ENCODE assay signal across 24 mouse cellular contexts in the genomic region with DNA sequence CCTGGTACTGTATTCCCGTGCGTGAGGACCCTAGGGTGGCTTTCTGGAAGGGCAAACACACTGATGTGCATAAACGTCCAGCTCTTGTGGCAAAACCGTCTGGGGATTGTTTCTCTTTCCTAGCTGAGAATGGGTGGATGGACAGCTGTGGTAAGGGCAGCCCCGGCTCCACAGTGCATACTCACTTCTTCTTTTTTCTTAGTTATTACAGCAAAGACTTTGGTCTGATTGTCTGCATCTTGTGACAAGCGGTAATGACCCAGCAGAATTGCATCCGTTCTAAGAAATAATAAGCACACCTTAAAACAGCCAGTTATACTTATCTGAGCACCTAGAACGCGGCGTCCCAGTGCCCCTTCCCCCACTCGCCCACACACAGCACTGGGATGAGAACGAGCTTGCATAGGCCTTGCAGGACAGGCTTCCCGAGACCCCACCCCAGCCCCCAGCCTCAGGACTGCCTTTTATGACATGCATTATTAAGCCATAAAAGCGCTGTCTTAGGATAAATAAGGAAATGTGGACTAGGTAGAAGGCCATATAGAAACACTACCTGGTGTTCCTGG. TPM values are rescaled to one million over a fixed set of nuclear protein-coding genes. Genes with fewer than 3 reads are reported as not detected.
DNase-seq lines count a peak whose midpoint lies in the region; ATAC-seq and TF ChIP-seq lines count a peak whose summit lies in the region.
"Had no signal": no experiment of that assay in that cellular context is flagged by ENCODE, and none has a peak within 500 bp of the region (broad histone marks: within the 10 kb centered on the region; RNA-seq: fewer than 3 reads in every experiment).

No protein-coding gene starts in this region.

- H3K4me1 ChIP-seq in bone marrow, adult 2 months (ENCODE audit: control insufficient read depth, insufficient read depth, low read length): peaks cover 1% of the 10 kb centered on the region; the same call in 1 of the 2 replicates
- peaks cover 4% of the 10 kb centered on the region; the same call in 1 of the 2 replicates for H3K4me1 ChIP-seq in intestine, embryonic 16.5 days (ENCODE audit: control insufficient read depth, insufficient read depth, low read length)
- H3K4me1 ChIP-seq: embryonic facial prominence, embryonic 12.5 days; forebrain, embryonic 15.5 days; hindbrain, embryonic 15.5 days had no signal

- no peak overlapping the region for H3K4me3 ChIP-seq in bone marrow, adult 2 months (replicated peaks; ENCODE audit: control insufficient read depth, low read depth, low read length)
- no peak overlapping the region for H3K4me3 ChIP-seq in intestine, embryonic 16.5 days (ENCODE audit: low read length)
- H3K4me3 ChIP-seq: embryonic facial prominence, embryonic 12.5 days; forebrain, embryonic 15.5 days; heart, adult 2 months; heart, embryonic 15.5 days; hindbrain, embryonic 15.5 days had no signal

- H3K36me3 ChIP-seq in intestine, embryonic 16.5 days (ENCODE audit: control insufficient read depth, insufficient read depth, low read length): peaks cover 21% of the 10 kb centered on the region

- no peak for TF ChIP-seq CTCF in bone marrow, adult 2 months (IDR thresholded peaks at IDR 0.05; ENCODE audit: control insufficient read depth, insufficient read depth, low read length)

- H3K27ac ChIP-seq in bone marrow, adult 2 months (ENCODE audit: control insufficient read depth, insufficient read depth, low read depth, low read length, poor library complexity): peak overlapping the region; percentile 80
- peak overlapping the region; percentile 57 for H3K27ac ChIP-seq in intestine, embryonic 16.5 days (ENCODE audit: low read length)
- H3K27ac ChIP-seq: embryonic facial prominence, embryonic 12.5 days; forebrain, embryonic 15.5 days; heart, adult 2 months; heart, embryonic 15.5 days; hindbrain, embryonic 15.5 days had no signal

- no peaks in the 10 kb centered on the region for H3K9me3 ChIP-seq in intestine, embryonic 16.5 days (ENCODE audit: control insufficient read depth, low read length)
- H3K9me3 ChIP-seq: embryonic facial prominence, embryonic 12.5 days; forebrain, embryonic 15.5 days; heart, embryonic 15.5 days; hindbrain, embryonic 15.5 days had no signal

- DNase-seq in urinary bladder, adult 18-20 months (ENCODE audit: low spot score in 2 of 2): no peak
- DNase-seq in cerebellum, postnatal 25 days: no peak
- DNase-seq in urinary bladder, postnatal 14 days (ENCODE audit: low spot score): no peak
- no peak for DNase-seq in urinary bladder, postnatal 25 days (ENCODE audit: low spot score)
- DNase-seq: adrenal gland, adult 8-10 months; cerebellum, adult 18-20 months; cerebellum, adult 9-11 months; gastrocnemius, postnatal 36 days; heart, adult 2 months; heart, postnatal 14 days had no signal

- no peak overlapping the region for H3K4me2 ChIP-seq in intestine, embryonic 16.5 days (ENCODE audit: low read depth, low read length)
- H3K4me2 ChIP-seq: embryonic facial prominence, embryonic 12.5 days; forebrain, embryonic 15.5 days; heart, embryonic 11.5 days; heart, embryonic 15.5 days; hindbrain, embryonic 15.5 days had no signal

- 16% methylated on average over 14 of the region's 14 CpGs for WGBS in bone marrow, adult 2 months
- WGBS in intestine, embryonic 16.5 days: 61% methylated on average over 14 of the region's 14 CpGs

- H3K27me3 ChIP-seq in intestine, embryonic 16.5 days (replicated peaks; ENCODE audit: control insufficient read depth, insufficient read depth, low read length): no peaks in the 10 kb centered on the region
- H3K27me3 ChIP-seq: CH12.LX; embryonic facial prominence, embryonic 12.5 days; forebrain, embryonic 15.5 days; heart, embryonic 15.5 days; hindbrain, embryonic 15.5 days had no signal

- peak; percentile 92 for ATAC-seq in granulocyte monocyte progenitor cell, adult 5-6 weeks (replicated peaks; ENCODE audit: poor library complexity, severe bottlenecking)
- peak; percentile 77 for ATAC-seq in intestine, embryonic 16.5 days
- peak; percentile 88 for ATAC-seq in megakaryocyte progenitor cell, adult 5-6 weeks (replicated peaks; ENCODE audit: poor library complexity)
- ATAC-seq: forebrain, embryonic 15.5 days had no signal

- no peak for TF ChIP-seq POLR2A in bone marrow, adult 2 months (IDR thresholded peaks at IDR 0.05; ENCODE audit: borderline replicate concordance, control insufficient read depth, low read depth, low read length)

- H3K9ac ChIP-seq in intestine, embryonic 16.5 days (ENCODE audit: low read depth, low read length): no peak overlapping the region
- H3K9ac ChIP-seq: embryonic facial prominence, embryonic 12.5 days; forebrain, embryonic 15.5 days; heart, embryonic 15.5 days; hindbrain, embryonic 15.5 days had no signal

RNA-seq across cellular contexts. Expression of a gene that starts 23.1 kb away (rescaled TPM):
- 66.8 and 99.1 TPM in 2 replicates for polyA plus RNA-seq in bone marrow, adult 2 months (2011; ENCODE audit: insufficient read depth, insufficient read length, low replicate concordance, missing spikeins)
- 50.6 and 67.0 TPM in 2 replicates for total RNA-seq in granulocyte monocyte progenitor cell, adult 5-6 weeks (2014; fragmentation: Nextera tagmentation)
- 42.1 and 54.5 TPM in 2 replicates for total RNA-seq in granulocyte monocyte progenitor cell, adult 5-6 weeks (2017)
- 39.8 and 43.3 TPM in 2 replicates for polyA plus RNA-seq in intestine, embryonic 16.5 days (2015; fragmentation: Nextera tagmentation; extraction: Ambion mirVana)
- 51.1 and 58.3 TPM in 2 replicates for total RNA-seq in megakaryocyte progenitor cell, adult 5-6 weeks (2015)
- total RNA-seq in megakaryocyte progenitor cell, adult 5-6 weeks (2017): 48.1 and 61.6 TPM in 2 replicates

RNA-seq across cellular contexts. Expression of a gene that starts 23.2 kb away (rescaled TPM):
- 4.4 and 6.5 TPM in 2 replicates for polyA plus RNA-seq in bone marrow, adult 2 months (2011; ENCODE audit: insufficient read depth, insufficient read length, low replicate concordance, missing spikeins)
- 11.8 and 15.4 TPM in 2 replicates for total RNA-seq in granulocyte monocyte progenitor cell, adult 5-6 weeks (2014; fragmentation: Nextera tagmentation)
- 8.4 and 13.1 TPM in 2 replicates for total RNA-seq in granulocyte monocyte progenitor cell, adult 5-6 weeks (2017)
- 28.1 and 29.9 TPM in 2 replicates for polyA plus RNA-seq in intestine, embryonic 16.5 days (2015; fragmentation: Nextera tagmentation; extraction: Ambion mirVana)
- 11.0 and 12.4 TPM in 2 replicates for total RNA-seq in megakaryocyte progenitor cell, adult 5-6 weeks (2015)
- total RNA-seq in megakaryocyte progenitor cell, adult 5-6 weeks (2017): 5.1 and 15.3 TPM in 2 replicates

RNA-seq across cellular contexts. Expression of a gene that starts 34.1 kb away (rescaled TPM):
- not detected in 2 replicates for polyA plus RNA-seq in bone marrow, adult 2 months (2011; ENCODE audit: insufficient read depth, insufficient read length, low replicate concordance, missing spikeins)
- total RNA-seq in granulocyte monocyte progenitor cell, adult 5-6 weeks (2014; fragmentation: Nextera tagmentation): not detected in 2 replicates
- total RNA-seq in granulocyte monocyte progenitor cell, adult 5-6 weeks (2017): not detected in 2 replicates
- not detected in 2 replicates for polyA plus RNA-seq in intestine, embryonic 16.5 days (2015; fragmentation: Nextera tagmentation; extraction: Ambion mirVana)
- not detected in 2 replicates for total RNA-seq in megakaryocyte progenitor cell, adult 5-6 weeks (2015)
- not detected in 2 replicates for total RNA-seq in megakaryocyte progenitor cell, adult 5-6 weeks (2017)
- total RNA-seq: adrenal gland, adult 8-10 months; adrenal gland, postnatal 4 days; CH12.LX; gastrocnemius, adult 8-10 months; gastrocnemius, postnatal 36 days; heart, adult 2 months; heart, postnatal 14 days had no signal
- polyA plus RNA-seq: forebrain, embryonic 11.5 days; forebrain, embryonic 15.5 days; heart, adult 2 months; heart, embryonic 11.5 days; heart, embryonic 15.5 days; hindbrain, embryonic 11.5 days; hindbrain, embryonic 15.5 days had no signal
